Mouse (Mus musculus): ENCODE results near the gene Eloa. TPM values are rescaled to one million over a fixed set of nuclear protein-coding genes. Genes with fewer than 3 reads are reported as not detected.
A peak's percentile ranks its signal among the peaks of the same experiment; 100 is the strongest.

Gene Eloa
- polyA plus RNA-seq, 1 experiment from 2014 or later, result 48.6 TPM

- no peak overlapping the region for H3K27ac ChIP-seq (ENCODE audit: low read depth, low read length)
- ATAC-seq (replicated peaks; ENCODE audit: low FRiP score) (no peak), DNase-seq (ENCODE audit: low spot score) (no peak)
- H3K9ac ChIP-seq (ENCODE audit: low read depth, low read length), result no peak overlapping the region
- peaks cover 24% of the 10 kb centered on the region; the same call in 1 of the 2 replicates for H3K36me3 ChIP-seq (ENCODE audit: control insufficient read depth, insufficient read depth, low read length)
- 0 out of 2 replicates have a peak overlapping the region, but pooled peaks have one; percentile 8 for H3K4me2 ChIP-seq
- peaks cover 18% of the 10 kb centered on the region for H3K4me1 ChIP-seq (replicated peaks; ENCODE audit: control insufficient read depth, insufficient read depth, low read length)
- H3K27me3 ChIP-seq (replicated peaks; ENCODE audit: control insufficient read depth, insufficient read depth, low read length), result no peaks in the 10 kb centered on the region
- H3K4me3 ChIP-seq (ENCODE audit: low read depth, low read length), result no peak overlapping the region
- 89% methylated on average over 11 of the region's 11 CpGs for WGBS
- no peaks in the 10 kb centered on the region for H3K9me3 ChIP-seq (ENCODE audit: control insufficient read depth, low read length)
These were observed 51.0 kb downstream of the Eloa start for GRCm38 (mm10) chr4:135970585-135970984.

- H3K9ac ChIP-seq (ENCODE audit: low read depth, low read length), result no peak overlapping the region
- H3K27ac ChIP-seq (ENCODE audit: low read depth, low read length), result no peak overlapping the region
- 90% methylated on average over 13 of the region's 13 CpGs for WGBS
- H3K4me1 ChIP-seq (replicated peaks; ENCODE audit: control insufficient read depth, insufficient read depth, low read length), result peaks cover 27% of the 10 kb centered on the region
- no peak overlapping the region for H3K4me2 ChIP-seq
- DNase-seq (ENCODE audit: low spot score), result no peak
- H3K36me3 ChIP-seq (ENCODE audit: control insufficient read depth, insufficient read depth, low read length), result peaks cover 17% of the 10 kb centered on the region; the same call in 1 of the 2 replicates
- no peak for ATAC-seq (replicated peaks; ENCODE audit: low FRiP score)
- H3K4me3 ChIP-seq (ENCODE audit: low read depth, low read length), result no peak overlapping the region
- no peaks in the 10 kb centered on the region for H3K27me3 ChIP-seq (replicated peaks; ENCODE audit: control insufficient read depth, insufficient read depth, low read length)
- no peaks in the 10 kb centered on the region for H3K9me3 ChIP-seq (ENCODE audit: control insufficient read depth, low read length)
These were observed 52.4 kb downstream of the Eloa start for GRCm38 (mm10) chr4:135969070-135969750.

GRCm38 (mm10) chr4:135968271-135968869 lies 53.2 kb downstream of the Eloa start:
- Histone ChIP-seq H3K9me3 (ENCODE audit: control insufficient read depth, low read length) (no peaks in the 10 kb centered on the region), H3K9ac (ENCODE audit: low read depth, low read length) (no peak overlapping the region), H3K27ac (ENCODE audit: low read depth, low read length) (no peak overlapping the region), H3K4me1 (replicated peaks; ENCODE audit: control insufficient read depth, insufficient read depth, low read length) (peaks cover 28% of the 10 kb centered on the region), H3K27me3 (replicated peaks; ENCODE audit: control insufficient read depth, insufficient read depth, low read length) (no peaks in the 10 kb centered on the region), H3K36me3 (ENCODE audit: control insufficient read depth, insufficient read depth, low read length) (peaks cover 17% of the 10 kb centered on the region; the same call in 1 of the 2 replicates), H3K4me3 (ENCODE audit: low read depth, low read length) (no peak overlapping the region), H3K4me2 (no peak overlapping the region)
- 76% methylated on average over 19 of the region's 19 CpGs for WGBS
- ATAC-seq (replicated peaks; ENCODE audit: low FRiP score), result no peak
- no peak for DNase-seq (ENCODE audit: low spot score)

- Histone ChIP-seq H3K4me3 (ENCODE audit: low read depth, low read length) (no peak overlapping the region), H3K27me3 (replicated peaks; ENCODE audit: control insufficient read depth, insufficient read depth, low read length) (no peaks in the 10 kb centered on the region), H3K27ac (ENCODE audit: low read depth, low read length) (no peak overlapping the region), H3K9ac (ENCODE audit: low read depth, low read length) (no peak overlapping the region), H3K36me3 (ENCODE audit: control insufficient read depth, insufficient read depth, low read length) (peaks cover 17% of the 10 kb centered on the region; the same call in 1 of the 2 replicates), H3K4me1 (replicated peaks; ENCODE audit: control insufficient read depth, insufficient read depth, low read length) (peaks cover 29% of the 10 kb centered on the region), H3K9me3 (ENCODE audit: control insufficient read depth, low read length) (no peaks in the 10 kb centered on the region), H3K4me2 (no peak overlapping the region)
- no peak for DNase-seq (ENCODE audit: low spot score)
- 88% methylated on average over 18 of the region's 18 CpGs for WGBS
- ATAC-seq (replicated peaks; ENCODE audit: low FRiP score), result no peak
These were observed 54.3 kb downstream of the Eloa start for GRCm38 (mm10) chr4:135967086-135967760.

- WGBS, result 91% methylated on average over 16 of the region's 16 CpGs
- ATAC-seq (replicated peaks; ENCODE audit: low FRiP score) (no peak), DNase-seq (ENCODE audit: low spot score) (no peak)
- Histone ChIP-seq H3K27me3 (replicated peaks; ENCODE audit: control insufficient read depth, insufficient read depth, low read length) (no peaks in the 10 kb centered on the region), H3K36me3 (ENCODE audit: control insufficient read depth, insufficient read depth, low read length) (peaks cover 20% of the 10 kb centered on the region; the same call in 1 of the 2 replicates), H3K27ac (ENCODE audit: low read depth, low read length) (no peak overlapping the region), H3K9ac (ENCODE audit: low read depth, low read length) (0 out of 2 replicates have a peak overlapping the region, but pooled peaks have one; percentile 8), H3K4me2 (no peak overlapping the region), H3K9me3 (ENCODE audit: control insufficient read depth, low read length) (no peaks in the 10 kb centered on the region), H3K4me3 (ENCODE audit: low read depth, low read length) (no peak overlapping the region), H3K4me1 (replicated peaks; ENCODE audit: control insufficient read depth, insufficient read depth, low read length) (peaks cover 23% of the 10 kb centered on the region)
These were observed 55.3 kb downstream of the Eloa start for GRCm38 (mm10) chr4:135966283-135966682.

- no peak overlapping the region for H3K9ac ChIP-seq (ENCODE audit: low read depth, low read length)
- DNase-seq (ENCODE audit: low spot score) (no peak), ATAC-seq (replicated peaks; ENCODE audit: low FRiP score) (no peak)
- peak overlapping the region; percentile 99 for H3K4me2 ChIP-seq
- H3K36me3 ChIP-seq (ENCODE audit: control insufficient read depth, insufficient read depth, low read length), result peaks cover 22% of the 10 kb centered on the region; the same call in 1 of the 2 replicates
- H3K4me1 ChIP-seq (replicated peaks; ENCODE audit: control insufficient read depth, insufficient read depth, low read length), result peaks cover 20% of the 10 kb centered on the region
- no peak overlapping the region; the same call in 1 of the 2 replicates for H3K4me3 ChIP-seq (ENCODE audit: low read depth, low read length)
- no peak overlapping the region for H3K27ac ChIP-seq (ENCODE audit: low read depth, low read length)
- 83% methylated on average over 9 of the region's 9 CpGs for WGBS
- no peaks in the 10 kb centered on the region for H3K9me3 ChIP-seq (ENCODE audit: control insufficient read depth, low read length)
- H3K27me3 ChIP-seq (replicated peaks; ENCODE audit: control insufficient read depth, insufficient read depth, low read length), result no peaks in the 10 kb centered on the region
These were observed 56.5 kb downstream of the Eloa start for GRCm38 (mm10) chr4:135965113-135965512.

- no peak for ATAC-seq (replicated peaks; ENCODE audit: low FRiP score)
- Histone ChIP-seq H3K27ac (ENCODE audit: low read depth, low read length) (no peak overlapping the region), H3K9ac (ENCODE audit: low read depth, low read length) (peak overlapping the region; percentile 77), H3K4me1 (replicated peaks; ENCODE audit: control insufficient read depth, insufficient read depth, low read length) (peaks cover 20% of the 10 kb centered on the region), H3K27me3 (replicated peaks; ENCODE audit: control insufficient read depth, insufficient read depth, low read length) (no peaks in the 10 kb centered on the region), H3K4me3 (ENCODE audit: low read depth, low read length) (peak overlapping the region; percentile 84), H3K9me3 (ENCODE audit: control insufficient read depth, low read length) (no peaks in the 10 kb centered on the region), H3K4me2 (peak overlapping the region; percentile 99), H3K36me3 (ENCODE audit: control insufficient read depth, insufficient read depth, low read length) (peaks cover 23% of the 10 kb centered on the region; the same call in 1 of the 2 replicates)
- WGBS, result 9% methylated on average over 12 of the region's 12 CpGs
- no peak for DNase-seq (ENCODE audit: low spot score)
These were observed 57.1 kb downstream of the Eloa start for GRCm38 (mm10) chr4:135964426-135964825.

GRCm38 (mm10) chr4:135963457-135964193 lies 57.9 kb downstream of the Eloa start, which contains the start of gene Gale:
TSS of gene Gale (plus strand) at chr4:135963727.
- Histone ChIP-seq H3K4me3 (ENCODE audit: low read depth, low read length) (peak within 1 kb of the TSS; percentile 84), H3K9ac (ENCODE audit: low read depth, low read length) (peak within 1 kb of the TSS; percentile 77), H3K4me2 (peak within 1 kb of the TSS; percentile 99), H3K4me1 (replicated peaks; ENCODE audit: control insufficient read depth, insufficient read depth, low read length) (peaks cover 20% of the 10 kb centered on the region), H3K27me3 (replicated peaks; ENCODE audit: control insufficient read depth, insufficient read depth, low read length) (no peaks in the 10 kb centered on the region), H3K9me3 (ENCODE audit: control insufficient read depth, low read length) (no peaks in the 10 kb centered on the region), H3K27ac (ENCODE audit: low read depth, low read length) (peak within 1 kb of the TSS; percentile 78), H3K36me3 (ENCODE audit: control insufficient read depth, insufficient read depth, low read length) (peaks cover 23% of the 10 kb centered on the region; the same call in 1 of the 2 replicates)
- peak; percentile 91 for DNase-seq (ENCODE audit: low spot score)
- under 1% methylated on average over 56 of the region's 56 CpGs for WGBS
- ATAC-seq (replicated peaks; ENCODE audit: low FRiP score), result peak; percentile 92

Measured in liver, embryonic 11.5 days (tissue).